Mouse (Mus musculus): ENCODE measurements around the gene Lpcat2. TPM values are rescaled to one million over a fixed set of nuclear protein-coding genes. Genes with fewer than 3 reads are reported as not detected.

Gene Lpcat2
- polyA plus RNA-seq (2015; fragmentation: Nextera tagmentation; extraction: Ambion mirVana): 10.6 and 10.9 TPM in 2 replicates

DNA sequence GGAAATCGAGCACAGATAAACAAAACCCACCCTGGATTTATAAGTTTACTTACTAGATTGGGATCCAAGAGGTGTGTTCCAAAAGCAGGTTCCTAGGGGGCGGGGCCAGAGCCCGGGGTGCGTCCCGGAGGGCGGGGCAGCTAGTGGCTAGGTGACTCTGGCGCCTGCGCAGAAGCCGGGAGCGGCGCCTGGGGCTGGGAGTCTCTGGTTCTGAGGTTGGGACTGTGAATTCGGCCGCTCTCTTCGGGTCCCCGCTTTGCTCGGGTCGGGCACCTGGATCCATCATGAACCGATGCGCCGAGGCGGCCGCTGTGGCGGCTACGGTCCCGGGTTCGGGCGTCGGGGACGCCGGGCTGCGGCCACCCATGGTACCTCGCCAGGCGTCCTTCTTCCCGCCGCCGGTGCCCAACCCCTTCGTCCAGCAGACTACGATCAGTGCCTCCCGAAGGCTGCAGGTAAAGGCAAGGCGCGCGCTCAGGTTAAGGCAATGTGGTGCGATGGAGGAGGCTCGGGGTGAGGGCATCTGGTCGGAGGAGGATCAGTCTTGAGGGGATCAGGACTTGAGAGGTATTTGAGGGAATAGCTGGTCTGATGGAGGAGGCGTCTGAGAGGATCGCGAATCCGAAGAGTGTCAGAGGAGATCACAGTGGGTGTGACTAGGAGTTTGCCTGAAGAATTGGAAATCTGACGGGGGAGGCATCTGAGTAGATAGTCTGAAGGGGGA lies at the start of gene Lpcat2:
TSS of gene Lpcat2 (plus strand) at position 169 of the 724 bp plus-strand sequence.
- under 1% methylated on average over 45 of the region's 50 CpGs for WGBS

DNA sequence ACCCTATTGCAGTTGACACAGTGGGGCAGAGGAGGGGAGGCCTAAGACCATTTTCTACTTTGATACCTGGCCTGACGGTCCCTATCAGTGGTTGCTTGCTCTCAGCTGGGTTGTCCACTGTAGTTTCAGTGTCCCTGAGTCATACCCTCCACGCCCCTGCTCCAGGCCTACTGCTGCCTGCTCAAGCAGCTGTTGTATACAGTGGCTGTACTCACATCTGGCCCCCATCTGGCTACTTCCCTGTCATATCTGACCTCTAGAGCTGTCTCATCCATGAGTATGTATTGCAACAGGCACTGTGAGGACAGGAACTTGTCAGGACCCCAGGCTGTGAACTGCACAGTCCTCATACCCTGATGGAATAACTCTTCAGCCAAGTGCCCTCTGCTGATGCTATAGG lies 42.4 kb upstream of the Lpcat2 start:
- no peaks in the 10 kb centered on the region for H3K4me1 ChIP-seq (ENCODE audit: control insufficient read depth, insufficient read depth, low read depth, low read length)
- no peak overlapping the region for H3K9ac ChIP-seq (ENCODE audit: low read depth, low read length)
- no peak for ATAC-seq
- no peaks in the 10 kb centered on the region for H3K9me3 ChIP-seq (ENCODE audit: control insufficient read depth, low read length)
- no peaks in the 10 kb centered on the region; the same call in 1 of the 2 replicates for H3K27me3 ChIP-seq (replicated peaks; ENCODE audit: control insufficient read depth, insufficient read depth, low read length)
- H3K36me3 ChIP-seq (ENCODE audit: control insufficient read depth, insufficient read depth, low read length): no peaks in the 10 kb centered on the region
- WGBS: 89% methylated on average over 2 of the region's 2 CpGs
- H3K4me2 ChIP-seq (ENCODE audit: low read length): no peak overlapping the region
- no peak overlapping the region for H3K4me3 ChIP-seq (ENCODE audit: low read length)
- H3K27ac ChIP-seq (ENCODE audit: low read depth, low read length): no peak overlapping the region

More for the DNA sequence above, at the start of gene Lpcat2:
- Histone ChIP-seq H3K4me3 (ENCODE audit: low read length) (peak within 1 kb of the TSS; percentile 76), H3K36me3 (ENCODE audit: control insufficient read depth, insufficient read depth, low read length) (no peaks in the 10 kb centered on the region), H3K27me3 (replicated peaks; ENCODE audit: control insufficient read depth, insufficient read depth, low read length) (0 out of 2 replicates have a peak, but pooled peaks cover 2% of the 10 kb centered on the region), H3K9me3 (ENCODE audit: control insufficient read depth, low read length) (peaks cover 3% of the 10 kb centered on the region; the same call in 1 of the 2 replicates), H3K27ac (ENCODE audit: low read depth, low read length) (peak within 1 kb of the TSS; percentile 56; the same call in 1 of the 2 replicates), H3K9ac (ENCODE audit: low read depth, low read length) (peak within 1 kb of the TSS; percentile 86), H3K4me2 (ENCODE audit: low read length) (peak within 1 kb of the TSS; percentile 77), H3K4me1 (ENCODE audit: control insufficient read depth, insufficient read depth, low read depth, low read length) (peaks cover 2% of the 10 kb centered on the region)
- peak; percentile 59 for ATAC-seq

DNA sequence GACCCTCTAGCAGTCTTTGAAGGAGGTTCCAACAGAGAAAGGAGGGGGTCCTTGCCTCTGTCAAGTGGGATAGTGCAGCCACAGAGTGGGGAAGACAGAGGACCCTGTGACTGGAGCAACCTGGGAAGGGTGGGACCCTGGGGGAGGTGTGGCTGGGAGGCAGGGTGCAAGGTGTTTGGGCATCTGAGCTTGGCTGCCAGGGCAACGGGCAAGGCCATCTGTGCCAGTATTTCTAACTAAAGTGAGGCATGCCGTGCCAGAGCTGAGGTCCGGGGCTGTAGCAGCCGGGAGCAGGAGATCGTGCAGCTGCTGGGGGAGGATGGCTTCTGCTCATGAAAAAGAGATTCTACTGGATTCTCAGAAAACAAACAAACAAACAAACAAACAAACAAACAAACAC lies 39.5 kb upstream of the Lpcat2 start:
- WGBS: 78% methylated on average over 5 of the region's 5 CpGs
- Histone ChIP-seq H3K4me1 (ENCODE audit: control insufficient read depth, insufficient read depth, low read depth, low read length) (no peaks in the 10 kb centered on the region), H3K27me3 (replicated peaks; ENCODE audit: control insufficient read depth, insufficient read depth, low read length) (no peaks in the 10 kb centered on the region; the same call in 1 of the 2 replicates), H3K36me3 (ENCODE audit: control insufficient read depth, insufficient read depth, low read length) (no peaks in the 10 kb centered on the region), H3K4me2 (ENCODE audit: low read length) (no peak overlapping the region), H3K9ac (ENCODE audit: low read depth, low read length) (no peak overlapping the region), H3K4me3 (ENCODE audit: low read length) (no peak overlapping the region), H3K27ac (ENCODE audit: low read depth, low read length) (no peak overlapping the region), H3K9me3 (ENCODE audit: control insufficient read depth, low read length) (no peaks in the 10 kb centered on the region)
- no peak; the same call in 1 of the 2 replicates for ATAC-seq

DNA sequence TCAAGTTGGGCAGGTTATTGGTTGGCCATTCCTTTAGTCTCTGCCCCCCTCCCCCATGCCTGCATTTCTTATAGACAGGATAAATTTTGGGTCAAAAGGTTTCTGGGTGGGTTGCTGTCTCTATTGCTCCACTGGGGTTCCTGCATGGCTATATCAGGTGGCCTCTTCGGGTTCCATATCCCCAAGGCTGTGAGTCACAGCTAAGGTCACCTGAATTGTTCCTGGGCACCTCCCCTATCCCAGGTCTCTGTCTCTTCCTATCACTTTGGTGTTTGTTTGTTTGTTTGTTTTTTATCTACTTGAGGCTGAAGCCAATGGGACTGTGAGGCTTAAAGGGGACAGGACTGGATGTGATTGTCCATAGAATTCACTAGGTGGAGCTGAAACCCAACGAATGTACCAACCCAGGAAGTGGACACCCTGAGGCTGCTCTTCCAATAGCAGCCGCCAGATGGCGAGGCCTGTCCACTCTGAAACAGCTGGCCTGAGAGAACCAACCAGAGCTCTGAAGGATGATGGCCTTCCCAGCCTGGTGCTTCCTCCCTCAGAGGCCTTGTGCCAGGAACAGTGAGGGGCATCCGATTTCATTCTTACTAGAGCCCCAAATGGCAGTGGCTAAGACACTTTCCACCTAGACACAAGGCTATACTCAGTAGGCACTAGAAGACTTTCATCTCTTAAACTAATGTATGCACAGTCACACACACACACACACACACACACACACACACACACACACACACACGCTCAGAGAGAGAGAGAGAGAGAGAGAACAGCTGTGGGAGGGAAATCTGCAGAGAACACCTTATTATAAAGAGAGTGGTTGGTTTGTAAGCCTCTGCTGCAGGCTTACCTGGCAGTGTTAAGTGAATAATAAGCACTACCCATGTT lies 37.0 kb upstream of the Lpcat2 start:
- no peaks in the 10 kb centered on the region for H3K4me1 ChIP-seq (ENCODE audit: control insufficient read depth, insufficient read depth, low read depth, low read length)
- H3K27me3 ChIP-seq (replicated peaks; ENCODE audit: control insufficient read depth, insufficient read depth, low read length): no peaks in the 10 kb centered on the region
- ATAC-seq: peak; percentile 92
- 17% methylated on average over 6 of the region's 6 CpGs for WGBS
- H3K9ac ChIP-seq (ENCODE audit: low read depth, low read length): no peak overlapping the region
- no peak overlapping the region for H3K27ac ChIP-seq (ENCODE audit: low read depth, low read length)
- no peaks in the 10 kb centered on the region for H3K9me3 ChIP-seq (ENCODE audit: control insufficient read depth, low read length)
- H3K4me2 ChIP-seq (ENCODE audit: low read length): no peak overlapping the region
- no peaks in the 10 kb centered on the region for H3K36me3 ChIP-seq (ENCODE audit: control insufficient read depth, insufficient read depth, low read length)
- no peak overlapping the region for H3K4me3 ChIP-seq (ENCODE audit: low read length)

DNA sequence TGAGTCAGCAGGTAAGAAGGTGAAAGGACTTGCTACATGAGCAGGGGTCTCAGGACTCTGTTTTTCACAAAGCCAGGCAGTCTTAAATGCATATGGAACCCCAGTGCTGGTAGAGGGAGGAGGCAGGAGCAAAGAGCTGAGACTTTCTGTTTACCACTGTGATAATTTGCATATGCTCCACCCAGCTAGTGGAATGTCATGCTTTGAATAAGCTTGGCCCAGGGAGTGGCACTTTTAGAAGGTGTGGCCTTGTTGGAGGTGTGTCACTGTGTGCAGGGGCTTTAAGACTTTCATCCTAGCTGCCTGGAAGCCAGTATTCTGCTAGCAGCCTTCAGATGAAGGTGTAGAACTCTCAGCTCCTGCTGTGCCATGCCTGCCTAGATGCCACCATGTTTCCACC lies 34.0 kb upstream of the Lpcat2 start:
- Histone ChIP-seq H3K36me3 (ENCODE audit: control insufficient read depth, insufficient read depth, low read length) (no peaks in the 10 kb centered on the region), H3K27me3 (replicated peaks; ENCODE audit: control insufficient read depth, insufficient read depth, low read length) (no peaks in the 10 kb centered on the region), H3K9ac (ENCODE audit: low read depth, low read length) (no peak overlapping the region), H3K4me2 (ENCODE audit: low read length) (no peak overlapping the region), H3K27ac (ENCODE audit: low read depth, low read length) (no peak overlapping the region), H3K4me1 (ENCODE audit: control insufficient read depth, insufficient read depth, low read depth, low read length) (no peaks in the 10 kb centered on the region), H3K4me3 (ENCODE audit: low read length) (no peak overlapping the region), H3K9me3 (ENCODE audit: control insufficient read depth, low read length) (no peaks in the 10 kb centered on the region)
- no peak for ATAC-seq

DNA sequence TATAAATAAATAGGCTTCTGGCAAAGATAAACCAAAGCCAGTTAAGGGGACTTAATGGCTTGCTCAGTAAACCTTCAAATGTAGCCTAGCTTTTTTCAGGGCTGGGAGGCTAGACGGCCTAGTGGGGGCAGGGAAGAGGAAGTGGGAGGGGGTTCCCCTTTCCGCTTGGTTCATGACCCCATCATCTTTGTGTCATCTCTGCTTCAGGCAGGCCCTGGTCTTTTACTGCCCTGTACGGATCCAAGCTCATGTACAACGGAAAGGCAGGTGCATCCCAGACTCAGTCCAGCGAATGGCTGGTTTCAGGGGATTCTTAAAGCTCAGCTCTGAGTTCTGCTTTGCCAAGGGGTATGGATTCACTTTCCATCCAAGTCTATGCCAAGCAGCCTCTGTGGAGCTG lies 32.8 kb upstream of the Lpcat2 start:
- Histone ChIP-seq H3K9ac (ENCODE audit: low read depth, low read length) (no peak overlapping the region), H3K27me3 (replicated peaks; ENCODE audit: control insufficient read depth, insufficient read depth, low read length) (no peaks in the 10 kb centered on the region), H3K36me3 (ENCODE audit: control insufficient read depth, insufficient read depth, low read length) (no peaks in the 10 kb centered on the region), H3K27ac (ENCODE audit: low read depth, low read length) (no peak overlapping the region), H3K4me3 (ENCODE audit: low read length) (no peak overlapping the region), H3K4me1 (ENCODE audit: control insufficient read depth, insufficient read depth, low read depth, low read length) (no peaks in the 10 kb centered on the region), H3K4me2 (ENCODE audit: low read length) (no peak overlapping the region), H3K9me3 (ENCODE audit: control insufficient read depth, low read length) (no peaks in the 10 kb centered on the region)
- 80% methylated on average over 5 of the region's 5 CpGs for WGBS
- no peak for ATAC-seq

DNA sequence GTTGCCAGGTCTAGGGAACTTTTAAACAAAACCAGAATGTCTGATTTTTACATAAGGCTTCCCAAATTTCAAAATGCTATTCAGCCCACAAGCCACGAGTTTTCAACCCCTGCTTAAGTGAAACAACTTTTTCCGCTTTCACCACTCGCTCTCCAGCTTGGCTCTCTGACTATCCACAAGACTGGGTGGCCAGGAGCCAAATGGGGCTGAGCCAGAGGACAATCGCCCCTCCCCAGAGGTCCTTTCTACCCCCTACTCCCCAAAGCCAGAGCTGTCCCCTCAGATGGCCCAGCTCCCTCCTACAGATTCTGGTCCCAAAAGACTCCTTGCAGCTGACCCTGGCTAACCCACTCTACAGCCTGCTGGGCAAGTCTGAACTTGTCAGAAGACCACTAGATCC lies 29.1 kb upstream of the Lpcat2 start:
- Histone ChIP-seq H3K27ac (ENCODE audit: low read depth, low read length) (no peak overlapping the region), H3K4me3 (ENCODE audit: low read length) (no peak overlapping the region), H3K4me2 (ENCODE audit: low read length) (no peak overlapping the region), H3K36me3 (ENCODE audit: control insufficient read depth, insufficient read depth, low read length) (no peaks in the 10 kb centered on the region), H3K4me1 (ENCODE audit: control insufficient read depth, insufficient read depth, low read depth, low read length) (peaks cover 7% of the 10 kb centered on the region), H3K9ac (ENCODE audit: low read depth, low read length) (no peak overlapping the region), H3K27me3 (replicated peaks; ENCODE audit: control insufficient read depth, insufficient read depth, low read length) (no peaks in the 10 kb centered on the region; the same call in 1 of the 2 replicates), H3K9me3 (ENCODE audit: control insufficient read depth, low read length) (no peaks in the 10 kb centered on the region)
- no peak for ATAC-seq
- WGBS: 65% methylated on average over 4 of the region's 4 CpGs

DNA sequence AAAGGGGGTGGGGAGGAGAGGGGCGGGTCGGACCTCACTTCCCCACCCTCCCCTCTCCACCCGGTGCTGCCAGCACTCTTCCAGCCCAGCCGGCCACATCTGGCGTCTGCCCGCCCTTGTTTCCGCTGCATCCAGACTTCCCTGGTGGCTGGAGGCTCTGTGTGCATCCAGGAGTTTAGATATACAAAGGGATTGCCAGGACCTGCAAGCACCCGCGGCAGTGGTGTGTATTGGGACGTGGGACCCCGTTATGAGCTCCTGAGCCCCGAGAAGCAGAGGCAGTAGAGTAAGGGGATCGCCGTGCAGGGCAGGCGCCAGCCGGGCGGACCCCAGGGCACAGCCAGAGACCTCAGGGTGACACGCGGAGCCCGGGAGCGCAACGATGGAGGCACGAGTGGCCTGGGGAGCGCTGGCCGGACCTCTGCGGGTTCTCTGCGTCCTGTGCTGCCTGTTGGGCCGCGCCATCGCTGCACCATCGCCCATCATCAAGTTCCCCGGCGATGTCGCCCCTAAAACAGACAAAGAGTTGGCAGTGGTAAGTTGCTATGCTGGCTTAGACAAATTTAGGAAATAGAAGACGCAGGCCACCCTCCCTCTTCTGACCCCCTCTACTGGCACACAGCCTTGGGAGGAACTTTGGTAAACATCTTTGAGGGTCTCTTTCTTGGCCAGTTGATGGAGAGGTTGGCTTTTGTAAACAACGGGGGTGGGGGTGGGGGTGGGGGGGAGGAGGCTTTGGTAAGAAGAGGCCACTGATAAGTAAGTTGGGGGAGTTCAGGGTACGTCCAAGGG lies 27.7 kb upstream of the Lpcat2 start, which contains the start of gene Mmp2:
TSS of gene Mmp2 (plus strand) at position 49 of the 792 bp plus-strand sequence.
- Histone ChIP-seq H3K27me3 (replicated peaks; ENCODE audit: control insufficient read depth, insufficient read depth, low read length) (no peaks in the 10 kb centered on the region; the same call in 1 of the 2 replicates), H3K9ac (ENCODE audit: low read depth, low read length) (peak within 1 kb of the TSS; percentile 56), H3K36me3 (ENCODE audit: control insufficient read depth, insufficient read depth, low read length) (no peaks in the 10 kb centered on the region), H3K9me3 (ENCODE audit: control insufficient read depth, low read length) (no peaks in the 10 kb centered on the region), H3K4me2 (ENCODE audit: low read length) (peak within 1 kb of the TSS; percentile 55), H3K27ac (ENCODE audit: low read depth, low read length) (no peak within 1 kb of the TSS), H3K4me1 (ENCODE audit: control insufficient read depth, insufficient read depth, low read depth, low read length) (peaks cover 7% of the 10 kb centered on the region), H3K4me3 (ENCODE audit: low read length) (peak within 1 kb of the TSS; percentile 35)
- 1% methylated on average over 35 of the region's 37 CpGs for WGBS
- ATAC-seq: peak; percentile 26

Measured in hindbrain, embryonic 16.5 days (tissue).